Mouse (Mus musculus) thymus, postnatal 0 days (tissue): ENCODE data around the gene 4930452B06Rik. TPM values are rescaled to one million over a fixed set of nuclear protein-coding genes. Genes with fewer than 3 reads are reported as not detected.
"Not testable (repeated sequence)": the region's sequence is repeated elsewhere in the genome, so short reads cannot be mapped to it uniquely, and the experiment has no call there.

Experiments used
- DNase-seq: peaks from one replicate; pipeline ENCODE4 v3.0.0-alpha.2; 2015; ENCODE audit warnings: low spot score
- polyA plus RNA-seq: library from polyadenylated mRNA; unstranded; fragments of >200 nt; fragmentation: Nextera tagmentation; extraction: Ambion mirVana; gene quantifications from 2 replicates; pipeline ENCODE4 v1.2.1, GENCODE M21; 2015

Gene 4930452B06Rik
- polyA plus RNA-seq, result 1.6 and 1.9 TPM in 2 replicates

GRCm38 (mm10) chr14:8665636-8666411, at the start of gene 4930452B06Rik:
Gene 4930452B06Rik, minus strand, starts transcription at chr14:8666240.
- peak; percentile 75 for DNase-seq

- no peak for DNase-seq
Observed at GRCm38 (mm10) chr14:8712674-8713073, 46.6 kb upstream of the 4930452B06Rik start.

- no peak for DNase-seq
Observed at GRCm38 (mm10) chr14:8689451-8689850, 23.4 kb upstream of the 4930452B06Rik start.

- no peak for DNase-seq
Observed at GRCm38 (mm10) chr14:8688462-8688861, 22.4 kb upstream of the 4930452B06Rik start.

- DNase-seq, result no peak
Observed at GRCm38 (mm10) chr14:8686185-8686584, 20.1 kb upstream of the 4930452B06Rik start.

- no peak for DNase-seq
Observed at GRCm38 (mm10) chr14:8679896-8680295, 13.9 kb upstream of the 4930452B06Rik start.

GRCm38 (mm10) chr14:8660359-8660758, 5.7 kb downstream of the 4930452B06Rik start:
- no peak for DNase-seq

- peak; percentile 71 for DNase-seq
Observed at GRCm38 (mm10) chr14:8641650-8642279, 24.3 kb downstream of the 4930452B06Rik start.

GRCm38 (mm10) chr14:8632211-8632610, 33.8 kb downstream of the 4930452B06Rik start:
- peak; percentile 82 for DNase-seq

- no peak for DNase-seq
Observed at GRCm38 (mm10) chr14:8628406-8628805, 37.6 kb downstream of the 4930452B06Rik start.

GRCm38 (mm10) chr14:8627481-8627880, 38.6 kb downstream of the 4930452B06Rik start:
- DNase-seq, result no peak

GRCm38 (mm10) chr14:8621164-8621563, 44.9 kb downstream of the 4930452B06Rik start:
- no peak for DNase-seq

- no peak for DNase-seq
Observed at GRCm38 (mm10) chr14:8620580-8620979, 45.5 kb downstream of the 4930452B06Rik start.

GRCm38 (mm10) chr14:8615636-8616035, 50.4 kb downstream of the 4930452B06Rik start:
- peak; percentile 41 for DNase-seq

- not testable (repeated sequence) for DNase-seq
Observed at GRCm38 (mm10) chr14:8614430-8614829, 51.6 kb downstream of the 4930452B06Rik start.

GRCm38 (mm10) chr14:8612080-8612479, 54.0 kb downstream of the 4930452B06Rik start:
- DNase-seq, result no peak

GRCm38 (mm10) chr14:8610108-8610507, 55.9 kb downstream of the 4930452B06Rik start:
- DNase-seq, result no peak

GRCm38 (mm10) chr14:8608559-8609171, 57.4 kb downstream of the 4930452B06Rik start:
- DNase-seq, result peak; percentile 79

- no peak for DNase-seq
Observed at GRCm38 (mm10) chr14:8604898-8605297, 61.1 kb downstream of the 4930452B06Rik start.

- no peak for DNase-seq
Observed at GRCm38 (mm10) chr14:8585031-8585430, 81.0 kb downstream of the 4930452B06Rik start.

- not testable (repeated sequence) for DNase-seq
Observed at GRCm38 (mm10) chr14:8551006-8551405, 115.0 kb downstream of the 4930452B06Rik start.

GRCm38 (mm10) chr14:8549108-8549507, 116.9 kb downstream of the 4930452B06Rik start:
- DNase-seq, result no peak
